Mouse (Mus musculus) G1E (cell line): ENCODE data around the gene Rap1gap. TPM values are rescaled to one million over a fixed set of nuclear protein-coding genes. Genes with fewer than 3 reads are reported as not detected.

Source experiments
- ATAC-seq: 2 replicates; pipeline ENCODE4 v1.8.0; 2016; ENCODE audit warnings: mild to moderate bottlenecking; ENCODE audit not compliant: insufficient number of reproducible peaks, poor library complexity, low FRiP score, severe bottlenecking; ENCODE audit errors: extremely low read depth
- DNase-seq: peaks from one replicate; pipeline ENCODE4 v3.0.0; 2012; ENCODE audit warnings: low spot score
- H3K27me3 ChIP-seq: 2 replicates; pipeline ENCODE4 v1.6.1; 2012; ENCODE audit warnings: mild to moderate bottlenecking, low read length, inconsistent platforms; ENCODE audit not compliant: insufficient read depth
- H3K36me3 ChIP-seq: replicated peaks from 2 replicates; pipeline ENCODE3; 2012; ENCODE audit warnings: mild to moderate bottlenecking, inconsistent platforms
- H3K4me1 ChIP-seq: 2 replicates; pipeline ENCODE4 v1.6.1; 2012; ENCODE audit warnings: low read depth, low read length, inconsistent platforms, mixed read lengths; ENCODE audit not compliant: insufficient read depth
- H3K4me3 ChIP-seq: 2 replicates; pipeline ENCODE4 v1.5.1; 2012; ENCODE audit warnings: low read depth, mild to moderate bottlenecking, inconsistent platforms, low read length, moderate library complexity, mixed read lengths
- H3K9me3 ChIP-seq: replicated peaks from 2 replicates; pipeline ENCODE4 v1.6.1; 2012; ENCODE audit warnings: inconsistent platforms
- CTCF ChIP-seq: IDR thresholded peaks from 2 replicates; pipeline ENCODE4 v1.5.1; 2012; ENCODE audit warnings: low read depth, low read length, inconsistent platforms, mixed read lengths
- GATA1 ChIP-seq: IDR thresholded peaks from 2 replicates; pipeline ENCODE4 v1.6.1; 2012; ENCODE audit warnings: borderline replicate concordance, low read length, inconsistent platforms, mixed read lengths
- GATA2 ChIP-seq: IDR thresholded peaks from 2 replicates; pipeline ENCODE4 v1.6.1; 2012; ENCODE audit warnings: low read depth, low read length, inconsistent platforms, borderline replicate concordance
- POLR2AphosphoS5 ChIP-seq: IDR thresholded peaks from 2 replicates; pipeline ENCODE4 v1.6.1; 2012; ENCODE audit warnings: low read depth, low read length, inconsistent platforms; ENCODE audit not compliant: insufficient replicate concordance
- TAL1 ChIP-seq: conservative IDR thresholded peaks from 2 replicates; pipeline ENCODE4 v1.6.1; 2012; ENCODE audit warnings: low read depth, low read length, inconsistent platforms, mixed read lengths
- polyA plus RNA-seq: library from polyadenylated mRNA; stranded (reverse); fragments of >175 nt; gene quantifications from 2 replicates; pipeline ENCODE4 v1.2.3, GENCODE M21; 2012
- total RNA-seq, 2 experiments: library from RNA; stranded (forward) in 1 of 2; stranded (reverse) in 1 of 2; fragments of 200-1000 nt in 1 of 2; fragments of >200 nt in 1 of 2; fragmentation: Nextera tagmentation in 1 of 2; gene quantifications; 2 replicates each; pipeline ENCODE4 v1.2.3; 2014 to 2017

Rap1gap gene
- total and polyA plus RNA-seq, 3 experiments, result not detected

- DNase-seq, result no peak
- Histone ChIP-seq H3K36me3 (no peaks in the 10 kb centered on the region), H3K4me1 (no peaks in the 10 kb centered on the region), H3K4me3 (no peak overlapping the region), H3K27me3 (peaks cover 18% of the 10 kb centered on the region; the same call in 1 of the 2 replicates), H3K9me3 (no peaks in the 10 kb centered on the region)
- TF ChIP-seq POLR2AphosphoS5 (no peak), GATA1 (no peak), TAL1 (no peak), CTCF (peak; percentile 57), GATA2 (no peak)
- no peak for ATAC-seq
Observed at GRCm38 (mm10) chr4:137744433-137744918, 80.0 kb downstream of the Rap1gap start.

GRCm38 (mm10) chr4:137747091-137747490, 82.6 kb downstream of the Rap1gap start:
- Histone ChIP-seq H3K36me3 (no peaks in the 10 kb centered on the region), H3K4me1 (peaks cover 10% of the 10 kb centered on the region), H3K4me3 (no peak overlapping the region), H3K9me3 (no peaks in the 10 kb centered on the region), H3K27me3 (peaks cover 9% of the 10 kb centered on the region; the same call in 1 of the 2 replicates)
- no peak for TF ChIP-seq CTCF
- TF ChIP-seq GATA2, result no peak
- no peak for TF ChIP-seq GATA1
- TF ChIP-seq TAL1, result no peak
- no peak for TF ChIP-seq POLR2AphosphoS5
- DNase-seq (no peak), ATAC-seq (no peak)

- no peak for DNase-seq
Observed at GRCm38 (mm10) chr4:137747590-137747989, 83.1 kb downstream of the Rap1gap start.

GRCm38 (mm10) chr4:137748726-137749125, 84.2 kb downstream of the Rap1gap start:
- ATAC-seq, result no peak
- H3K27me3 ChIP-seq, result peaks cover 11% of the 10 kb centered on the region; the same call in 1 of the 2 replicates
- no peaks in the 10 kb centered on the region for H3K36me3 ChIP-seq
- H3K4me1 ChIP-seq, result peaks cover 10% of the 10 kb centered on the region
- H3K4me3 ChIP-seq, result no peak overlapping the region
- no peak for DNase-seq
- no peaks in the 10 kb centered on the region for H3K9me3 ChIP-seq
- TF ChIP-seq POLR2AphosphoS5 (no peak), GATA1 (no peak)

More at GRCm38 (mm10) chr4:137747590-137747989, 83.1 kb downstream of the Rap1gap start:
- Histone ChIP-seq H3K9me3 (no peaks in the 10 kb centered on the region), H3K4me3 (no peak overlapping the region), H3K4me1 (peaks cover 10% of the 10 kb centered on the region), H3K36me3 (no peaks in the 10 kb centered on the region), H3K27me3 (peaks cover 9% of the 10 kb centered on the region; the same call in 1 of the 2 replicates)
- no peak for TF ChIP-seq TAL1
- TF ChIP-seq CTCF, result no peak
- no peak for TF ChIP-seq GATA1
- no peak for TF ChIP-seq POLR2AphosphoS5
- no peak for TF ChIP-seq GATA2
- no peak for ATAC-seq

GRCm38 (mm10) chr4:137749680-137750079, 85.2 kb downstream of the Rap1gap start:
- Histone ChIP-seq H3K4me3 (no peak overlapping the region), H3K4me1 (peaks cover 10% of the 10 kb centered on the region), H3K27me3 (peaks cover 12% of the 10 kb centered on the region; the same call in 1 of the 2 replicates), H3K36me3 (no peaks in the 10 kb centered on the region), H3K9me3 (no peaks in the 10 kb centered on the region)
- TF ChIP-seq TAL1 (no peak), CTCF (no peak), GATA1 (no peak), GATA2 (no peak), POLR2AphosphoS5 (no peak)
- DNase-seq, result no peak
- no peak for ATAC-seq

GRCm38 (mm10) chr4:137750121-137750520, 85.6 kb downstream of the Rap1gap start:
- no peaks in the 10 kb centered on the region for H3K9me3 ChIP-seq
- H3K4me1 ChIP-seq, result peaks cover 10% of the 10 kb centered on the region
- no peak for TF ChIP-seq TAL1
- no peak for TF ChIP-seq CTCF
- TF ChIP-seq GATA2, result no peak
- no peak for TF ChIP-seq POLR2AphosphoS5
- no peak for TF ChIP-seq GATA1
- H3K36me3 ChIP-seq, result no peaks in the 10 kb centered on the region
- H3K4me3 ChIP-seq, result no peak overlapping the region
- ATAC-seq, result no peak
- no peak for DNase-seq
- H3K27me3 ChIP-seq, result peaks cover 12% of the 10 kb centered on the region; the same call in 1 of the 2 replicates
